ENCODE assay signal across 16 mouse cellular contexts in the genomic region with DNA sequence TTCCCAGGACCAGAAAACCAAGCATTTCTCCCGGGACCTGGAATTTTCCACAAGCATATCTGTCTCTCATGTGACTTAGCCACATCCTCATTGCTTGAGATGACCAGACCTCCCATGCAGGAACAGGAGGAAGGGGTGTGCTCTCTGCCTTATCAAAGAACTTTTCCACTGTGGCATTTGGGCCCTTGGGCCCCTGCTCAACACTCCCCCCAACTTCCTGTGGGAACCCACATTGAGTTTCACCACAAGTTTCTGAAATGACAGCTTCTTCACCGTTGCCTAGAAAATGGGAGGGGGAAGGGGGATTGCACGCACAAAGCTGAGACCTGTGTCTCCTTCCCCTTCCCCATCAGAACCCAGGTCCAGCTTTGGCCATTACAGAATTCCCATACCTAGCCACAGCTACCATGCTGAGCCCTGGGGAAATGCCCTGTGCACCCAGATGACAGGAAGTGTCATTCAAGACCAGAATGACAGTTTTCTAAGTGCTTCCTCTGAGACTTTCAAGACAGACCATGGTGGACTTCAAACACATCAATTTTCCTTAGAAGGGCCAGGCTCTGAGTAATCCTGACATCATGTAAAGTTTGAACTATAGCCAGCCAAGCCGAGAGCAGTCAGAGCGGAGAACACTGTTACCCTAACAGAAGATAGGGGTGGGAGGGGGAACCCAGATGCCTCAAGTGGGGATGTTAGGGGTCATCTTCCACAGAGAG. TPM values are rescaled to one million over a fixed set of nuclear protein-coding genes. Genes with fewer than 3 reads are reported as not detected.
DNase-seq lines count a peak whose midpoint lies in the region; ATAC-seq lines count a peak whose summit lies in the region.
"Had no signal": no experiment of that assay in that cellular context is flagged by ENCODE, and none has a peak within 500 bp of the region (broad histone marks: within the 10 kb centered on the region; RNA-seq: fewer than 3 reads in every experiment).

No protein-coding gene starts in this region.

- peak; percentile 61 for DNase-seq in thymus, postnatal 14 days
- DNase-seq in lung, adult 18-20 months, result no peak
- no peak for DNase-seq in lung, postnatal 4 days
- no peak for DNase-seq in embryo, embryonic 10 days (ENCODE audit: low spot score)
- DNase-seq: adrenal gland, postnatal 10 days; cerebellum, adult 11 months; heart, adult 18-20 months; kidney, postnatal 10 days; lung, adult 2 months; right cerebral cortex, postnatal 4 days had no signal

- 0 out of 2 replicates have a peak overlapping the region, but pooled peaks have one; percentile 8 for H3K27ac ChIP-seq in macrophage
- H3K27ac ChIP-seq: embryonic facial prominence, embryonic 12.5 days; hindbrain, embryonic 12.5 days had no signal

- H3K79me2 ChIP-seq in macrophage (ENCODE audit: inconsistent target), result no peaks in the 10 kb centered on the region

- no peak overlapping the region for H3K4me3 ChIP-seq in macrophage (ENCODE audit: inconsistent target)
- H3K4me3 ChIP-seq: embryonic facial prominence, embryonic 12.5 days; hindbrain, embryonic 12.5 days had no signal

- H3K36me3 ChIP-seq in macrophage (ENCODE audit: inconsistent target), result no peaks in the 10 kb centered on the region
- H3K36me3 ChIP-seq: embryonic facial prominence, embryonic 12.5 days; hindbrain, embryonic 12.5 days had no signal

- 10% methylated on average over 5 of the region's 5 CpGs for WGBS in macrophage (ENCODE audit: missing documents)

- ATAC-seq in CD4-positive, CD25-positive, alpha-beta regulatory T cell, adult 4 months, result peak; percentile 69
- ATAC-seq in granulocyte monocyte progenitor cell, adult 5-6 weeks (replicated peaks; ENCODE audit: poor library complexity, severe bottlenecking), result peak; percentile 64
- ATAC-seq: forebrain, embryonic 14.5 days had no signal

RNA-seq across cellular contexts. Expression of a gene that starts 18.7 kb away (rescaled TPM):
- polyA plus RNA-seq in CD4-positive, CD25-positive, alpha-beta regulatory T cell, adult 4 months (2017; shearing (Covaris generic)), result 1 to 10 TPM in 1 of 2 experiments, under 1 TPM in 1; 0.31 to 1.1 TPM
- total RNA-seq in granulocyte monocyte progenitor cell, adult 5-6 weeks (2014; fragmentation: Nextera tagmentation), result 31.8 and 41.5 TPM in 2 replicates
- total RNA-seq in granulocyte monocyte progenitor cell, adult 5-6 weeks (2017), result 9.2 and 10.8 TPM in 2 replicates
- 10 to 100 TPM in 4 of 26 experiments, 1 to 10 TPM in 13, under 1 TPM in 4, not detected in 5; 0.31 to 41.1 (median 1.6) TPM for total RNA-seq in macrophage (2018; cell fraction: chromatin; rRNA removed)
- 1 to 10 TPM in 5 of 26 experiments, under 1 TPM in 21; 0.05 to 4.9 (median 0.24) TPM for total RNA-seq in macrophage (2018; cell fraction: cytosol; rRNA removed)
- 10 to 100 TPM in 4 of 26 experiments, 1 to 10 TPM in 20, under 1 TPM in 2; 0.37 to 37.5 (median 3.9) TPM for total RNA-seq in macrophage (2018; cell fraction: nucleus; rRNA removed)
- polyA plus RNA-seq in macrophage (2018), result 0.09 to 0.52 TPM (median 0.23 TPM) in 3 replicates
